Mouse (Mus musculus) embryo, embryonic 10.5 days (tissue): ENCODE data around the gene Hps6.
"Not testable (repeated sequence)": the region's sequence is repeated elsewhere in the genome, so short reads cannot be mapped to it uniquely, and the experiment has no call there.

Experiments used
- DNase-seq: peaks from one replicate; pipeline ENCODE4 v3.0.0-alpha.2; 2015; ENCODE audit warnings: low spot score

The Hps6 gene

DNA sequence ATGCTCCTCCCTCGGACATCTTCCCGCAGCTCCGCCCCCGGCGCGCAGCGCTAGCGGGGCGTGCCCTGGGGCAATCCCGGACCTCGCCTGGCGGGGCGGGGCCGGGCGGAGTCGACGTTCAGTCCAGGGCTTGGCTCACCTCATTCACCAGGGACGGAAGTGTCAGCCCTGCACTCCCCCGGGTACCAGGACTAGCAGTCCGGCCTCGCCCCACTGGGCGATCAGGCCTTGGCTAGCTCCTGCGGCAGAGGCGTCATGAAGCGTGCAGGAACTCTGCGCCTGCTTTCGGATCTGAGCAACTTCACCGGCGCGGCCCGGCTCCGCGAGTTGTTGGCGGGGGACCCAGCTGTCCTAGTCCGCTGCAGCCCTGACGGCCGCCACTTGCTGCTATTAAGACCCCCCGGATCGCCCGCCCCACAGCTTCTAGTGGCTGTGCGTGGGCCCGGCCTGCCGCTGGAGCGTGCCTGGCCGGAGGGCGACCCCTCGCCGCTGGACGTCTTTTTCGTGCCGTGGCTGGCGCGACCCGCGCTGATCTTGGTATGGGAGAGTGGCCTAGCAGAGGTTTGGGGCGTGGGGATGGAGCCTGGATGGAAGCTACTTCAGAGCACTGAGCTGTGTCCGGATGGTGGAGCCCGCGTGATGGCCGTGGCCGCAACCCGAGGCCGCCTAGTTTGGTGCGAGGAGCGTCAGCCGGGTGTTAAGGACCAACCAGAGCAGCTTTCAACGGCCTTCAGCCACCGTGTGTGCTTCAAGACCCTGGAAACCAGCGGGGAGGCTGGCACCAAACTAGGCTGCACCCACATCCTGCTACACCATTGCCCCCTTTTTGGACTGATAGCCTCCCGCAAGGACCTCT, at the start of gene Hps6:
TSS of gene Hps6 (plus strand) at position 138 of the 856 bp plus-strand sequence.
- DNase-seq = peak; percentile 82

DNA sequence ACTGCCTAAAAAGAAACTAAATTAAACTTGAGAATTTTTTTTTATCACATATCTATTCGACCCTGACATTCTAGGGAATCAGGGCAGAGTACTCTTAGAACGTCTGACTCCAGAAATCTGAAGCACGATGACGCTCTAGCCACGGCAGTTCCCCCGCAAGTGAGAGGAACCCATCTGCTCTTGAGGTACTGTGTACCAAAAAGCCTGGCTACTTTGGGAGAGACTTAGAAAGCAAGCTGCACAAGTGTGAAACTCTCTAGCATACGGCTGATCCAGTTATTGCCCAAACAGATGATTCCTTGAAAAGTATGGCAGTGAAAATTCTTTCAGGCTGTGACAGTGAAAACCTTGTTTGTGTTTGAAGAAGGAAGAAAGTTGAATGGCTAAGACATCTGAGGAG, 46.6 kb upstream of the Hps6 start:
- DNase-seq = no peak

DNA sequence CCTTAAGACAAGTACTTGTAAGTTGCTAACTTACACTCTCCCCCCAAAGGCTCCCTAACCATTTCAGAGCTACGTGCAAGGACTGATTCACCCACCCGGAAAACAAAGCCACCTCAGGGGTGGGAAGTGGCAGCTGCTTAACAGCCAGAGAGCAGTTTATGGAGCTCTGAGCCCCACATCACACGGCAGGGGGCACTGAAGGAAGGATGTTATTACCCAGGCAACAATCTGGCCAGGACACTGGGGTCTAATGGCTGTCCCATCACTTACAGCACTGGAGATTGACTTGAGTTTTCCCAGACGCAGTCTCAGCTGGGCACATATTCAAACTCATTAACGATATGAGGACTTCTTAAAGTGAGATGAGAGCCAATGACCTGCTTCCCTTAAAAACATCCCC, 42.5 kb upstream of the Hps6 start:
- no peak for DNase-seq

DNA sequence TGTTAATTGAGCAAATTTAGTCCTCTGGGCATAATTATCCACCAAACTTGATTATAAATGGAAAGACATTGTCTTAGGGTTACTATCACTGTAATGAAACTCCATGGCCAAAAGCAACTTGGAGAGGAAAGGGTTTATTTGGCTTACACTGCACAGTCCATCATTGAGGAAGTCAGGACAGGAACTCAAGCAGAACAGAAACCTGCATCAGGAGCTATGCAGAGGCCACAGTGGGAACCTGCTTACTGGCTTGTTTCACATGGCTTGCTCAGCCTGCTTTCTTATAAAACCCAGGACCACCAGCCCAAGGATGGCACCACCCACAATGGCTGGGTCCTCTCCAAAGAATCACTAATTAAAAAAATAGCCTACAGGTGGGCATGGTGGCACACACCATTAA, 18.9 kb upstream of the Hps6 start:
- DNase-seq = no peak

DNA sequence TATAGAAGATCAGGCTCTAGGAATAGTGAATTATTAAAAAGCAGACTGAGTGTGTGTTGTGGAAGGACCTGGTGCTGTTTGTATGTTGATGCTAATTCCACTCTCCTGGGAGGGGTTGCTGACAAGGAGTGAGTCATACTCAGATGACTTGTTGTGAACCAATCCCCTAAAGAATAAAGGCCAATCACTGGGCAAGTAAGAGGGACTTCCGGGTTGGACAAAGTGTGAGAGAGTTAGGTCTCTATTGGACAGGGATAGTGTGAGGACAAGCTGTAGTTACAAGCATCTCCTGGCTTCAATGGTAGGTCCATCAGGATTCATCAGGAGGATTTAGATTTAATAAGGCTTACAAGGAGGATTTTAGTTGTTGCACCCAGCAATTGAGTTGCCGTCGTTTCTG, 15.1 kb upstream of the Hps6 start:
- no peak for DNase-seq

DNA sequence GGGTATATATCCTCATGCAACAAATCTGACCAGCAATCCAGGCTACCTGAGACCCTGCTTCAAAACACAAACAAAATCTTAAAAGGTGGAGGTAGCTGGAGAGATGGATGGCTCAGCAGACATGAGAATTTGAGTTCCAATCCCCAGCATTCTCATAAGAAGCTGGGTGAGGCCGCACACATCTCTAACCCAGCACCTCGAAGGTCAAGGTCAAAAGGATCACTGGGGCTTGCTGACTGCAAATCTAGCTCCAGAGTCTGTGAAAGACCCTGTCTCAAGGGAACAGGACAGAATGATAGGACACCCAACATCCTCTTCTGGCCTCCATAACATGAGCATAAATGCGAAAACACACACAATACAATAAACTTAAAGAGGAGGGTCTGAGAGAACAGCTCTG, 12.1 kb upstream of the Hps6 start:
- no peak for DNase-seq

DNA sequence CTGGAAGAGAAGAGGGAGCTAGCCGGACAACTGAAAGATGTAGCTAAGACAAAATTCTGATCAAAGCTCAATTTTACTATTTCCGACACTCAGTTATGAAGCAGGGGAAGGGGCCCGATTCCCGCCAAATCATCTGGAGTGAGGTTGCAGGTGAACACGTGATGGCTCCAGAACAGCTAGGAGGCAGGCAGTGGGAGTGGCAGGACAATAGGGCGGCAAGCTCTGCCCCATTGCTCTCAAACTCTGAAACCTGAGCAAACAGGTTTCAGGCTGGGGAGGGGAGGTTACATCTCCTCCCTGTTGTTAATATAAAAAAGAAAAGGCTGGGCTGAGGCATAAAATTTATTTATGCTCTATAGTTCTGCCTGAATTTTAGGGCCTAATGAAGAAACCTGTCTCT, 9.9 kb upstream of the Hps6 start:
- DNase-seq = not testable (repeated sequence)

DNA sequence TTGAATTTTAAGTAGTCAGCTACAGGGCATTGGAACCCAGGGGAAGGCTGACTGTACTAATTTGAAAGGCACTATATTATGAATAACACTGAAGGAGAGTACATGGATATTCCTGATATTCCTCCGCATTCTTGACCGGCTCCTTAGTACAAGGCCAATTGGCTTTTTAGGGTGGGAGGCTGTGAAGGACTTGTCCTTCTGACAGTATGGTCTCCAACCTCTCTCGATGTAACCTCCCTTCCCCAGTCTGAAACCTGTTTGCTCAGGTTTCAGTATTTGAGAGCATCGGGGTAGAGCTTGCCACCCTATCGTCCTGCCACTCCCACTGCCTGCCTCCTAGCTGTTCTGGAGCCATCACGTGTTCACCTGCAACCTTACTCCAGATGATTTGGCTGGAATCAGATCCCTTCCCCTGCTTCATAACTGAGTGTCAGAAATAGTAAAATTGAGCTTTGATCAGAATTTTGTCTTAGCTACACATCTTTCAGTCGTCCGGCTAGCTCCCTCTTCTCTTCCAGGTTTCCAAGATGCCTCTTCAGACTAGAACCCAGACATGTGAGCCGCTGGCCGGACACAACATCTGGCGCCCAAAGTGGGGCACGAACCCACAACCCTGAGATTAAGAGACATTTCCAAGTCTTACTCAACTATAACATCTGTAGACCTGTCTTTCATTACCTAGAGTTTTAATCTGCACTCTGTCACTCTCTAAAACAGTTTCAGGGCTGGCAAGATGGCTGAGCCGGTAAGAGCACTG, 9.1 kb upstream of the Hps6 start:
- no peak for DNase-seq

DNA sequence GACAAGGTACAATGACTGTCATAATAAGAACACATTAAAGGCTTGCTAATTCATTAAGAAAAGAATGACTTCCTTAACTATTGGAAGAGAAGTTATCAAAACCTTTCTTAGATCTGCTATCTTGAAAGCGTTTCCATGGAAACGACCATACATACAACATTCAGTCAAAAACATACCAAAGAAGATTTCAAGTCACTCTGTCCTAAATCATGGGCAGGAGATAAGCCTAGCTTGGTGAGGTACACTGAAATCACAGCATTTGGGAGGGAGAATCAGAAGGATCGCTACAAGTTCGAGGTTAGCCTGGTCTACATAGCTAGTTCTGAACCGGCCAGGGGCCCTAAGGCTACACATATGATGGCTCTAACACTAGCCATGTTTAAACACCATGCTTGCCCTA, 5.9 kb upstream of the Hps6 start:
- peak; percentile 56 for DNase-seq

DNA sequence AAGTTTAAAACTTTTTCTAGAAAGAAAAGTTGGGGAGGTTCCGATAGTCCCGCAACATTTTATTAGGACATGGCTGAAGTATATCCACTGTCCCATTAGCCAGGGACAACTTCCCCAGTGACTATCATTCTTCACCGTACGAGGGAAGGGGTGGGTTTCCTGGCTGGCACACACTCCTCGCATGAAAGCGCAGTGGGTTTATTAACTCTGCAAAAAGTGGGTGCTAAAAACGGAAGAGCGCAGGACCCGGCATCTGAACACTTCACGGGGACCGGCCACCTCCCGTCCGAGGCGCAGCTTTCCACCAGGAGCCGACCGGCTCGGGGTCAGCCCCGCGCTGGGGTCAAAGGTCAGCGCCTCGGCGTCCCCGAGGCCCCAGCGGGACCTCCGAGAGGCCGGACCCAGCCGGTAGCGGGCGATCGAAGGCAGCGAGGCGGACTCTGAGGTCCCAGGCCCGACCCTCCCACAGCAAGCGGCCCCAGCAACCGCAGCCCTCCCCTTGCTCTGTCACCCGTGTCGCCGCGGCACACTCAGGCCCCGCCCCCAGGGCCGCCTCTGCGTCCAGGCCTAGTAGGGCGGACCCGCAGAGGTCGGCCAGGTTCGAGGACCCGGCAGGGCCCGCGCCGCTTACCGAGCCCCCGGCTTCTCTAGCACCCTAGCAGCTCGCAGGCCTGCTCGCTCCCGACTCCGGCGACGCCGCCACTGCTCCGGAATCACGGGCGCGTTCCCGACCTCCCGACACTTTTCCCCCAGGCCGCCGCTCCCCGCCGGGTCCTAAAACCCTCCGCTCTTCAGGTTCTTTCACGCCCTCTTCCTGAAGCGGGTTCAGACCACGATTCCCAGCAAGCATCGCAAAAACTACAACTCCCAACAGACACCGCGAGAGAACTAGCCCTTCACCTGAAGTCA, 5.3 kb upstream of the Hps6 start, which contains the start of gene Armh3:
TSS of gene Armh3 (minus strand) at position 704 of the 909 bp plus-strand sequence.
- peak; percentile 99 for DNase-seq

DNA sequence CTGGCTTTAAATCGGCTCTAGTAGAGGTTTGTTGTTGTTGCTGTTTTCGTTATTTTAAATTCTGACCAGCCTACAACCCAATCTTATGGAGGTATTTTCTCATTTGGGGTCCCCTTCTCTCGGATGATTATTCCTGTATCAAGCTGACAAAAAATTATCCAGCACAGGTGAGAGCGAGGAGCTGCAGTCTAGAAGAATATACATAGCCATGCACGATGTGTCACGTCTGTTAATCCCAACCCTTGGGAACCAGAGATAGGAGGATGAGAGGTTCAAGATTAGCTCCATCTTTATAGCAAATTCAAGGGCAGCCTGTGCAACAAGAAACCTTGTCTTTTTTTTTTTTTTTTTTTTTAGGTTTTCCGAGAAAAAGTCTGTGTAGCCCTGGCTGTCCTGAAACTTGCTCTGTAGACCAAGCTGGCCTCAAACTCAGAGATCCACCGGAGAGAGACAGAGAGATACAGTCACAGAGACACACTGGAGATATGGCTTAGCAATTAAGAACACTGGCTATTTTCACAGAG, 4.6 kb upstream of the Hps6 start:
- DNase-seq = no peak

DNA sequence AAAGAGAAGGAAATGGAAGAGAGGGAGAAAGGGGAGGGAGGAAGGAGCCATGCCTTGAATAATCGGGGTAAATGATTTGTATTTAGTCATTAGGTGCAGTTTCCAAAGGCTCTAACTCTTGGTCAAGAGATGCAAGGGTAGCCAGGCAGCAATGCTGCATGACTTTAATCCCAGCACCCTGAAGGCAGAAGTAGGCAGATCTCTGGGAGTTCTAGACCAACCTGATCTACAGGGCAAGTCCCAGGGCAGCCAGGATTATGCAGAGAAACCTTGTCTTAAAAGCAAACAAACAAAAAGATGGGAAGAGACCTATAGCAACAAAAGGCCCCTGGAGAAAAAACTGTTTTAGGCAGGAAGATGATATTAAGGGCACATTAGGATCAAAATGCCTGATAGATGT, 3.9 kb upstream of the Hps6 start:
- no peak for DNase-seq

DNA sequence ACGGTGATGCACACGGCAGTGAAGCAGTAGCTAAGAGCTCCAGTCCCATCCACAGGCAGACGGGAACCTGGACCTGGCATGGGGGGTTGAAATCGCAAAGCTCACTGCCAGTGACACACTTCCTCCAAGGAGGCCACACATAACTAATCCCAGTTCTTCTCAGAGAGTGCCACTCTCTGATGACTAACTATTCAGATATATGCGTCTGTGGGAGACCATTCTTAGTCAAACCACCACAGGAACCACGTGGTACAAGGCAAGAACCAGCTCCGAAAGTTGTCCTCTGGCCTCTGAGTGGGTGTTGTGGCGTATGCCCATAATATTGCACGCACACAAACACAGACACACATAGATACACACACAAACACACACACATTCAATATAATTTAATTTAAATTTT, 1.0 kb upstream of the Hps6 start:
- DNase-seq = no peak

DNA sequence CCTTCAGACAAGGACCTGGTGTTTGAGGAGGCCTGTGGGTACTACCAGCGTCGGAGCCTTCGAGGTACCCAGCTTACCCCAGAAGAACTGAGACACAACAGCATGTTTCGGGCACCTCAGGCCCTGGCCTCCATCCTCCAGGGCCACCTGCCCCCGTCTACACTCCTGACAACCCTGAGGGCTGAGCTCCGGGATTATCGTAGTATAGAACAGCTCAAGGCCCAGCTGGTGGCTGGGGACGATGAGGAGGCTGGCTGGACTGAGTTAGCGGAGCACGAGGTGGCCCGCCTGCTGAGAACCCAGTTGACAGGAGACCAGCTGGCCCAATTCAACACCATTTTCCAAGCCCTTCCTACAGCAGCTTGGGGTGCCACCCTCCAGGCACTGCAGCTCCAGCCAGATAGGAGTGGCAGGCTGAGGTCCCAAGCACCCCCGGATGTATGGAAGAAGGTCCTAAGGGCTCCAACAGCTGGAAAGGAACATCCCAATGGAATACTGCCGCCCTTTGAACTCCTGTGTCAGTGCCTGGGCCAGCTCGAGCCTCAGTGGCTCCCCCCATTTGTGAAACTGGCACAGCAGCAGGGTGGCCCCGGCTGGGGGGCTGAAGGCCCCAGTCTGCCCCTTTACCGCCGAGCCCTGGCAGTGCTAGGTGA, 1.6 kb downstream of the Hps6 start:
- DNase-seq = no peak

DNA sequence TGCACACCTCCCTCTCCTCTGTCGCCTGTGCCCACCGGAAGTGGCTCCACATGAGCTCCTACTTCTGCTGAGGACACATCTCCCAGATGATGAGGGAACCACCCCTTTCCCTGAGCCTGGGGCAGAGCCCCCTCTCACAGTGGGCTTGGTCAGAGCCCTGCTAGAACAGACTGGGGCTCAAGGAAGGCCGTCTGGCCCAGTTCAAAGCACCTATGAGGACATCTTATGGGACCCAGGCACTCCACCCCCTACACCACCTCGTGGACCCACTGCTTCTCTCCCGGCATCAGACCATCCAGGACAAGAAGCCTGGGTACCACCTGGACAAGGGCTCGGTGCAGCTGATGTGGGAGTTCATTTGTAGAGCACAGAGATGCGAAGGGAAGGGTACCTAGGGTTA, 2.4 kb downstream of the Hps6 start:
- DNase-seq = no peak

DNA sequence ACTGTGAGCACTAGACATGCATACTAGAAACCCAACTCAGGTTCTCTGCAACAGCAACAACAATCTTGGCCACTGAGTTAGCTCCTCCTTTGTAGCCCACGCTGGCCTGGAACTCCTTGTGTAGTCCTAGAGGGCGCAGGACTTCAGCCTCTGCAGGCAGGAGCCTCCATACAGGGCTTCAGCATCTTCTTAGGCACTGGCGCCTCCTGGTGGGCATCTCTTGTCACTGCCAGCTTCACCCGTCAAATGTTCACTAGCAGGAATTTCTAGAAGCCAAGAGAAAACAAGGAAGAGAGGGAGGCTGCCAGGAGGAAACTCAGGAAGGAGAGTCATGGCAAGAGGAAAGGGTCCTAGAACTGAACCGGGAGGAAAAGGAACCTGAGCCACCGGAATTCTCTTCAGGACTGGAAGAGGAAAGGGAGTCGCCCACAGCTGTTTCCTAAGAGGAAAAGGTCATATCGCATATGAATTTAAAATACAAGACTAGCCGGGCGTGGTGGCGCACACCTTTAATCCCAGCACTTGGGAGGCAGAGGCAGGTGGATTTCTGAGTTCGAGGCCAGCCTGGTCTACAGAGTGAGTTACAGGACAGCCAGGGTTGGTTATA, 11.4 kb downstream of the Hps6 start:
- peak; percentile 96 for DNase-seq

DNA sequence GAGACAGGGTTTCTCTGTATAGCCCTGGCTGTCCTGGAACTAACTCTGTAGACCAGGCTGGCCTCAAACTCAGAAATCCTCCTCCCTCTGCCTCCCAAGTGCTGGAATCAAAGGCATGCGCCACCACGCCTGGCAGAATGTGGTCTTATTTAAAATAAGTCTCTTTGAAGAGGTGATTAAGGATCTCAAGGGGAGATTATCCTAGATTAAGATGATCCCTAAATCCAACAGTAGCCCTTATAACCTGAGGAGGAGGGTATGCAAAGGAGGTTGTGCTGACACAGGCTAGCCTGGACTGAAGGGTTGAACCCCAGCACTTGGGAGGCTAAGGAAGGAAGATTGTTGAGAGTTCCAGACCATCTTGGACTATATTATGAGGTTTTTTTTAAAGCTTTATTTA, 12.7 kb downstream of the Hps6 start:
- no peak for DNase-seq

DNA sequence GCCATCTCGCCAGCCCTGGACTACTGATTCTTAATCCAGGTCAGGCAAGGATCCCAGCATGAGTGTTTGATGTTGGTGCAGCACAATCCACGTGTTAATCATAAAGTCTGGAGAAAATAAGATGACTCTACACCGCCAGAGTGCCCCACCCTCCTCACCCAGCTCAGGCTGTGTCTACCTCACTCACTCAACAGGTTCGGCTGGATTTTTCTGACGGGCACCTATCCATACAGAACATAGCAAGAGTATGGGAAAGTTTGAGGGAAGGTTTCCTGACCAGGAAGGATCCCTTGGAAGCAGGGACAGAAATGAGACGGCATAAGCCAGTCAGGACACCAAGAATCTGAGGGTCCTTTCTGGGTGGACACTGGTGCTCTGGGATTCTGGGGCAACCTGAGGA, 21.7 kb downstream of the Hps6 start:
- DNase-seq = no peak

DNA sequence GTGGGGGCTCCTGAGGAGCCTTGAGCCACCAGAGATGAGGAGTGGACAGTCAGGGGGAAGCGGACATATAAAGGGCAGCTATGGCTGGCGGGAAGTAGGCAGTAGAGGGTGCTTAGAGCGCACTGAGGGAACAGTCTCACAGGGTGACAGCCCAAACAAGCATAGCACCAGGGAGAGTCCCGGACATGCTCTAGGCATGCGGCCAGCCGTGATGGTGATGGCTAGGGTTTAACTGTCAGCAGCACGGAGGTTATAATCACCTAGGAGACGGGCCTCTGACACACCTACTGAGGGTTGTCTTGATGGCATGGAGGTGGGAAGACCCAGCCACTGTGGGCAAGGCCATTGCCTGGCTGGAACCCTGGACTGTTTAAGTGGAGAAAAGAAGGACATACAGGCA, 23.3 kb downstream of the Hps6 start:
- DNase-seq = no peak

DNA sequence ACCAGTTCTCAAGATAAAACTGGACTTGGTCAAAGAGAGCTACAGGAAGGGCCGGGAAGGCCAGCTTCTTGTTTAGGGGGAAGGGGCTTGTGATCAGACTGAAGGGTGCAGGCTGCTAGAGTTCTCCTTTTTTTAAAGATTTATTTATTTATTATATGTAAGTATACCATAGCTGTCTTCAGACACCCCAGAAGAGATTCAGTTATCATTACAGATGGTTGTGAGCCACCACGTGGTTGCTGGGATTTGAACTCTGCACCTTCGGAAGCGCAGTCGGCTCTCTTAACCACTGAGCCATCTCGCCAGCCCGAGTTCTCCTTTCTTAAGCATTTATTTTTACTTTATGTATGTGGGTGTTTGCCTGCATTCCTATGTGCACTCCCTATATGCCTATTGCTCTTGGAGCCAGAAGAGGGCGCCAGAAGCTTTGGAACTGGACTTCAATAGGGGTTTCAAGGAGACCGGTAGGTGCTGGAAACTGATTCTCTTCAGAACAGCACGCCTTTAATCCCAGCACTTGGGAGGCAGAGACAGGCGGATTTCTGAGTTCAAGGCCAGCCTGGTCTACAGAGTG, 25.5 kb downstream of the Hps6 start:
- DNase-seq = no peak

DNA sequence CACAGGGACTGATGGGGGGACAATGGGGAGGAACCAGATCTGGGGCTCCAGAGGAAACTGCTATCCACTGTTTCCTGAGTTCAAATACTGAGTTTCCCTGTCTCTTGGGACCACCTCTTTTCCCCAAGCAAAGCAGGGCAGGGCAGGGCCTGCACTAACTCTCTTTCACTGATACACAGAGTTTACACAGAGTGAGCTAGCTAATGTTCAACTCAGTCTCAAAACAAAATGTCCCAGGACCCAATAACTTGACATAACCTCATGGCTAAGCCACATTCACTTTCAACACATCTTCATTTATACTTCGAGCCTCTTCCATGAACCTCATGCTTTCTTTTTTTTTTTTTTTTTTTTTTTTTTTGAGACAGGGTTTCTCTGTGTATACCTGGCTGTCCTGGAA, 26.3 kb downstream of the Hps6 start:
- no peak for DNase-seq
